Mouse (Mus musculus) midbrain, postnatal 0 days (tissue): ENCODE results near the gene Pus10. TPM values are rescaled to one million over a fixed set of nuclear protein-coding genes. Genes with fewer than 3 reads are reported as not detected.

Experiments
- ATAC-seq: fragments of 200-750 bp; cut with Nextera tagmentation; 2 replicates; pipeline ENCODE4 v1.8.0; 2017; ENCODE audit warnings: moderate number of reproducible peaks, mild to moderate bottlenecking, moderate TSS enrichment, moderate library complexity; ENCODE audit not compliant: low FRiP score
- DNase-seq: peaks from one replicate; pipeline ENCODE4 v3.0.0-alpha.2; 2015; ENCODE audit warnings: low spot score
- H3K27ac ChIP-seq: fragments of 300-500 bp; sonication (generic); 2 replicates; pipeline ENCODE4 v1.5.1; 2014; ENCODE audit warnings: low read depth, mild to moderate bottlenecking, low read length, mixed read lengths
- H3K27me3 ChIP-seq: fragments of 300-500 bp; sonication (generic); 2 replicates; pipeline ENCODE4 v1.6.1; 2014; ENCODE audit warnings: low read length, control low read depth, mixed read lengths; ENCODE audit not compliant: insufficient read depth
- H3K36me3 ChIP-seq: fragments of 300-500 bp; sonication (generic); 2 replicates; pipeline ENCODE4 v1.6.1; 2014; ENCODE audit warnings: low read length, control low read depth, mixed read lengths; ENCODE audit not compliant: insufficient read depth
- H3K4me1 ChIP-seq: fragments of 300-500 bp; sonication (generic); 2 replicates; pipeline ENCODE4 v1.6.1; 2014; ENCODE audit warnings: mild to moderate bottlenecking, control low read depth, antibody characterized with exemption, low read length, mixed read lengths; ENCODE audit not compliant: insufficient read depth
- H3K4me2 ChIP-seq: fragments of 300-500 bp; sonication (generic); 2 replicates; pipeline ENCODE4 v1.6.1; 2014; ENCODE audit warnings: low read depth, mild to moderate bottlenecking, low read length, mixed read lengths; ENCODE audit not compliant: poor library complexity, severe bottlenecking
- H3K4me3 ChIP-seq: fragments of 300-500 bp; sonication (generic); 2 replicates; pipeline ENCODE4 v1.5.1; 2014; ENCODE audit warnings: low read depth, mild to moderate bottlenecking, low read length, moderate library complexity
- H3K9ac ChIP-seq: fragments of 300-500 bp; sonication (generic); replicated peaks from 2 replicates; pipeline ENCODE4 v1.6.1; 2014; ENCODE audit warnings: mild to moderate bottlenecking, low read length, moderate library complexity, mixed read lengths; ENCODE audit not compliant: poor library complexity, severe bottlenecking
- H3K9me3 ChIP-seq: fragments of 300-500 bp; sonication (generic); 2 replicates; pipeline ENCODE4 v1.6.1; 2016; ENCODE audit warnings: low read length, control low read depth
- CTCF ChIP-seq: IDR thresholded peaks from 2 replicates; pipeline ENCODE4 v1.5.1; 2016; ENCODE audit warnings: antibody characterized with exemption, mild to moderate bottlenecking
- whole genome bisulfite sequencing: fragments of 180-500 bp; shearing (Covaris S2); extraction: QIAGEN DNeasy Blood & Tissue Kit; methylation state at CpG from one replicate; pipeline ENCODE4 v1.1.7; 2014; 5-methylcytosine and 5-hydroxymethylcytosine counted together
- polyA plus RNA-seq: library from polyadenylated mRNA; unstranded; fragments of >200 nt; fragmentation: Nextera tagmentation; extraction: Ambion mirVana; gene quantifications from 2 replicates; pipeline ENCODE4 v1.2.1, GENCODE M21; 2015
- total RNA-seq: library from RNA; depleted of rRNA; stranded (reverse); fragments of >200 nt; gene quantifications from 2 replicates; pipeline ENCODE4 v1.2.3, GENCODE M21; 2014; rRNA removed

Pus10 gene
- 11.2 and 13.6 TPM in 2 replicates for total RNA-seq
- 7.7 and 9.5 TPM in 2 replicates for polyA plus RNA-seq

GRCm38 (mm10) chr11:23665311-23665786, at the start of gene Pus10:
Gene Pus10 (plus strand): TSS chr11:23665674.
- no peak for TF ChIP-seq CTCF
- under 1% methylated on average over 30 of the region's 40 CpGs for WGBS
- Histone ChIP-seq H3K36me3 (no peaks in the 10 kb centered on the region), H3K4me2 (peak within 1 kb of the TSS; percentile 77), H3K4me1 (peaks cover 4% of the 10 kb centered on the region), H3K9ac (peak within 1 kb of the TSS; percentile 64), H3K4me3 (peak within 1 kb of the TSS; percentile 76), H3K9me3 (no peaks in the 10 kb centered on the region), H3K27ac (peak within 1 kb of the TSS; percentile 99), H3K27me3 (no peaks in the 10 kb centered on the region)
- ATAC-seq (peak; percentile 8; the same call in 1 of the 2 replicates), DNase-seq (no peak)

DNA sequence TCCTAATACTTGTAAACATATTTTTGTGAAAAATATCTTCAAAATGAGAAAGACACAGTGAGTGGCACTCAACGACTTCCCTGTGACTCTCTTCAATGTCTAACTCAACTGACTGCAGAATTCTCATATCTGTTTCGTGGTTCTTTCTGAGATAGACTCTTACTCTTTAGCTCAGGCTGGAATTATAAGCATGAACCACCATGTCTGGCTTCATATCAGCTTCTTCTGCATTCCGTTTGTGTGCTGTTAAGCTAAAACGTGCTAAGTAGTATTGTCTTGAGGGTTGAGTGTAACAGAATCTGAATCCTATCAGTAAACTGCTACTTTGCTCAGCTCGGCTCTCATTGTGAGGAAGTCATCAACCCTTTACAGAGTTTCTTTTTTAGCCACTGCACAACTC, 46.5 kb upstream of the Pus10 start:
- WGBS = 85% methylated on average over 5 of the region's 5 CpGs
- Histone ChIP-seq H3K9me3 (no peaks in the 10 kb centered on the region), H3K4me1 (no peaks in the 10 kb centered on the region), H3K27me3 (no peaks in the 10 kb centered on the region), H3K9ac (no peak overlapping the region), H3K4me2 (no peak overlapping the region), H3K36me3 (peaks cover 8% of the 10 kb centered on the region; the same call in 1 of the 2 replicates), H3K27ac (no peak overlapping the region), H3K4me3 (no peak overlapping the region)
- DNase-seq (no peak), ATAC-seq (no peak)
- TF ChIP-seq CTCF = no peak

DNA sequence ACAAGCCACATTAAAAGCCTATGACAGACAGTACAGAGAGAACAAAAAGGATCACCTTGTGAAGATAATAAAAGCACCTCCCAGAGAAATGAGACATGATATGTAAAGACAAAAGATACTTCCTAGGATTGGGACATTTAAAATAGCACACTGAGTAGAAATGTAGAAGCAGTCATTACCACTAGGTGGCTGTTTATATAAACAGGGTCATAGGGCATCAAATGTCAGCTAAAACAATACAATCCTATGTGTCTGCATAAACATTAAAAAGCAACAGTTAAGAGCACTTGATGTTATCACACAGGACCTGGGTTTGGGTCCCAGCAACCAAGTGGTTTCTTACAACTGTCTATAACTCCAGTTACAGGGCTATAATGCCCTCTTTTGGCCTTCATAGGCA, 34.8 kb upstream of the Pus10 start:
- H3K27ac ChIP-seq = no peak overlapping the region
- DNase-seq = no peak
- H3K9ac ChIP-seq = no peak overlapping the region
- no peak overlapping the region for H3K4me2 ChIP-seq
- no peaks in the 10 kb centered on the region for H3K27me3 ChIP-seq
- no peaks in the 10 kb centered on the region for H3K9me3 ChIP-seq
- H3K4me1 ChIP-seq = no peaks in the 10 kb centered on the region
- TF ChIP-seq CTCF = peak; percentile 45
- H3K4me3 ChIP-seq = no peak overlapping the region
- ATAC-seq = no peak
- H3K36me3 ChIP-seq = peaks cover 6% of the 10 kb centered on the region; the same call in 1 of the 2 replicates

GRCm38 (mm10) chr11:23632945-23633878, 32.3 kb upstream of the Pus10 start, which contains the start of gene 0610010F05Rik:
Gene 0610010F05Rik (minus strand): TSS chr11:23633639.
- 3% methylated on average over 64 of the region's 103 CpGs for WGBS
- peak; percentile 97 for DNase-seq
- Histone ChIP-seq H3K9ac (peak within 1 kb of the TSS; percentile 84), H3K4me2 (peak within 1 kb of the TSS; percentile 66), H3K4me1 (no peaks in the 10 kb centered on the region), H3K9me3 (no peaks in the 10 kb centered on the region), H3K27ac (peak within 1 kb of the TSS; percentile 95), H3K4me3 (peak within 1 kb of the TSS; percentile 92), H3K36me3 (0 out of 2 replicates have a peak, but pooled peaks cover 2% of the 10 kb centered on the region), H3K27me3 (no peaks in the 10 kb centered on the region)
- peak; percentile 100 for ATAC-seq
- no peak for TF ChIP-seq CTCF

DNA sequence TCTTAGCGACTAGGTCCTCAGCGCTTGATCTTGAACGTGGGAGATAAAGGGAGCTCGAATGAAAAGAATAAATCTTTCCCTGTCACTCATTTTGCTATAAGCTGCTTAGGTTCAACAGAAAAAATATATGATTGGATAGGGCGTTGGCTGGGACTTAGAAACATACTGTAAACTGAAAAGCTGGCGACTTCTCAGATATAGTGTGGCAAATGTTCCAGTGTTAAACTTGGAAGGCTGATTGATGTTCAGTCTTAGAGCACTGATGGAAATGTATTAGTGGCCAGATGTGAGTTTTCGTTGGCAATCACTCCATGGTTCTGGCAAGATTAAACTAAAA, 31.6 kb upstream of the Pus10 start:
- ATAC-seq = no peak; the same call in 1 of the 2 replicates

GRCm38 (mm10) chr11:23634573-23634972, 30.9 kb upstream of the Pus10 start:
- Histone ChIP-seq H3K9me3 (no peaks in the 10 kb centered on the region), H3K4me3 (no peak overlapping the region), H3K27ac (no peak overlapping the region), H3K4me2 (no peak overlapping the region), H3K27me3 (no peaks in the 10 kb centered on the region), H3K9ac (no peak overlapping the region), H3K4me1 (no peaks in the 10 kb centered on the region), H3K36me3 (no peaks in the 10 kb centered on the region)
- peak; percentile 5 for DNase-seq
- ATAC-seq = no peak
- TF ChIP-seq CTCF = no peak
- WGBS = 69% methylated on average over 8 of the region's 8 CpGs

More for the DNA sequence above, 31.6 kb upstream of the Pus10 start:
- Histone ChIP-seq H3K4me2 (peak overlapping the region; percentile 66), H3K9me3 (no peaks in the 10 kb centered on the region), H3K4me1 (no peaks in the 10 kb centered on the region), H3K27ac (peak overlapping the region; percentile 69), H3K9ac (peak overlapping the region; percentile 84; the same call in 1 of the 2 replicates), H3K36me3 (no peaks in the 10 kb centered on the region), H3K27me3 (no peaks in the 10 kb centered on the region), H3K4me3 (peak overlapping the region; percentile 92)
- WGBS = 5% methylated on average over 7 of the region's 7 CpGs
- TF ChIP-seq CTCF = no peak
- DNase-seq = no peak
